Mouse (Mus musculus) heart, embryonic 15.5 days (tissue): ENCODE data around the gene Cdhr2. TPM values are rescaled to one million over a fixed set of nuclear protein-coding genes. Genes with fewer than 3 reads are reported as not detected.
A peak's percentile ranks its signal among the peaks of the same experiment; 100 is the strongest.

ENCODE experiments used
- ATAC-seq: fragments of 200-750 bp; cut with Nextera tagmentation; replicated peaks from 2 replicates; pipeline ENCODE4 v1.8.0; 2017; ENCODE audit warnings: low read depth, moderate TSS enrichment; ENCODE audit not compliant: insufficient number of reproducible peaks, insufficient read depth, low FRiP score
- H3K27ac ChIP-seq: fragments of 300-500 bp; sonication (generic); 2 replicates; pipeline ENCODE4 v1.5.1; 2015; ENCODE audit warnings: mild to moderate bottlenecking, inconsistent platforms
- H3K27me3 ChIP-seq: fragments of 300-500 bp; sonication (generic); 2 replicates; pipeline ENCODE4 v1.6.1; 2015; ENCODE audit warnings: inconsistent platforms
- H3K36me3 ChIP-seq: fragments of 300-500 bp; sonication (generic); 2 replicates; pipeline ENCODE4 v1.6.1; 2015; ENCODE audit warnings: mild to moderate bottlenecking, inconsistent platforms
- H3K4me1 ChIP-seq: fragments of 300-500 bp; sonication (generic); replicated peaks from 2 replicates; pipeline ENCODE4 v1.6.1; 2015; ENCODE audit warnings: inconsistent platforms
- H3K4me2 ChIP-seq: fragments of 300-500 bp; sonication (generic); 2 replicates; pipeline ENCODE4 v1.6.1; 2015; ENCODE audit warnings: inconsistent platforms, mild to moderate bottlenecking, moderate library complexity
- H3K4me3 ChIP-seq: fragments of 300-500 bp; sonication (generic); 2 replicates; pipeline ENCODE4 v1.5.1; 2015; ENCODE audit warnings: mild to moderate bottlenecking, inconsistent platforms
- H3K9ac ChIP-seq: fragments of 300-500 bp; sonication (generic); 2 replicates; pipeline ENCODE4 v1.6.1; 2015; ENCODE audit warnings: mild to moderate bottlenecking, inconsistent platforms
- H3K9me3 ChIP-seq: fragments of 300-500 bp; sonication (generic); replicated peaks from 2 replicates; pipeline ENCODE4 v1.6.1; 2016; ENCODE audit warnings: inconsistent platforms
- WGBS: fragments of 180-500 bp; shearing (Covaris S2); methylation state at CpG from one replicate; pipeline ENCODE4 v1.1.7; 2015; ENCODE audit warnings: mixed read lengths; 5-methylcytosine and 5-hydroxymethylcytosine counted together
- polyA plus RNA-seq: library from polyadenylated mRNA; unstranded; fragments of >200 nt; fragmentation: Nextera tagmentation; extraction: Ambion mirVana; gene quantifications from 2 replicates; pipeline ENCODE4 v1.2.1, GENCODE M21; 2015

The Cdhr2 gene
- polyA plus RNA-seq, 1 experiment from 2014 or later = 0.04 TPM

DNA sequence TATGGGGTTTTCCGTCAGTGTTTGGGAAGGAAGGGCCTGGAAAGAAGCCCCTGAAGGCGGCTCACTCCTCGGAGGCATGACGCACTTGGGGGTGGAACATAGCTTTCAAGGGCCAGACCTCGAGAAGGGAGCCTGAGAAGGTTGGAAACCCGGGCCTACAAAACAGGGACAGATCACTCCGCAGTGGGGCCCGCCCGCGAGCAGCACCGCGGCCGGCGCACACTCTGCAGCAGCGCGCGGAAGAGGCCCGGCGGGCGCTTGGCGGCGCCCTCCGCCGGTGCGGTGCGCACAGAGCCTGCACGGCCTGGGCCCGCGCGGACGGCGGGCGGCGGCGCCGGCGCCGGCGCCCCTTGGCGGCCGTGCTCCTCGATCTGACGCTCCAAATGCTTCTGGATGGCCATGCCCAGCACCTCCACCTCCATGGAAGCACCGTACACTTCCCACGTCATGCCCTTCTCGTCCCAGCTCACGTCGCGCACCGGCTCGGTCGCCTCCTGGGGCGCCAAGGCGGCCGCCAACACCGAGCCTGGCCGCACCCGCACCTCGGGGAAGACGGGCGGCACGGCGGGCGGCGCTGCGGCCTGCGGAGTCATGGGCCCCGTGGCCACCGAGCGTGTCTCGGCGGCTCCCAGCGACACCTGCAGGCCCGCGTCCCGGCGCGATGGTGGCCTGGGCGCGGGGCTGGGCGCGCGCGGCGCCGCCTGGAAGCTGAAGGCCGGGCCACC, 36.4 kb downstream of the Cdhr2 start:
- ATAC-seq = no peak; the same call in 1 of the 2 replicates
- Histone ChIP-seq H3K4me3 (peak overlapping the region; percentile 45), H3K9ac (no peak overlapping the region), H3K27me3 (peaks cover 79% of the 10 kb centered on the region), H3K9me3 (no peaks in the 10 kb centered on the region), H3K4me1 (peaks cover 13% of the 10 kb centered on the region), H3K27ac (no peak overlapping the region), H3K4me2 (peak overlapping the region; percentile 74), H3K36me3 (no peaks in the 10 kb centered on the region)
- WGBS = 1% methylated on average over 86 of the region's 87 CpGs

DNA sequence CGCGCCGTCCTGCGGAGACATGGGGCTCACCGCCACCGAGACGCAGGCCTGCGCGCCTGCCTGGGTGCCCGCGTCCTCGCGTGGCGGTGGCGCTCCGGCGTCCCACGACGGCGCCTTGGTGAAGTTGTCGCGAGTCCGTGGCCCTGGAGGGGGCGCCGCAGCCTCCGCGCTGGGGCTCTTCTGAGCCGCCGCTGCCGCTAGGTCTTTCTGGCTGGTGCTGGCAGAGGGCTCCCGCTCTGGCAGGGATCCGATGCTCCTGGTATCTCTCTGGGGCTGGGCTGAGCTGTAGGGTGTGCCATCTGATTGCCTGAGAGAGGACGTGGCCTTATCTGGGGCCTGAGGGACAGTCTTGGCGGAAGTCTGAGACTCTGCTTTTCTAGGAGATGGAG, 36.9 kb downstream of the Cdhr2 start:
- WGBS = 3% methylated on average over 34 of the region's 34 CpGs
- Histone ChIP-seq H3K9me3 (no peaks in the 10 kb centered on the region), H3K9ac (no peak overlapping the region), H3K27me3 (peaks cover 82% of the 10 kb centered on the region), H3K36me3 (no peaks in the 10 kb centered on the region), H3K4me3 (peak overlapping the region; percentile 45), H3K4me2 (peak overlapping the region; percentile 74), H3K4me1 (peaks cover 13% of the 10 kb centered on the region), H3K27ac (no peak overlapping the region)
- ATAC-seq = no peak

DNA sequence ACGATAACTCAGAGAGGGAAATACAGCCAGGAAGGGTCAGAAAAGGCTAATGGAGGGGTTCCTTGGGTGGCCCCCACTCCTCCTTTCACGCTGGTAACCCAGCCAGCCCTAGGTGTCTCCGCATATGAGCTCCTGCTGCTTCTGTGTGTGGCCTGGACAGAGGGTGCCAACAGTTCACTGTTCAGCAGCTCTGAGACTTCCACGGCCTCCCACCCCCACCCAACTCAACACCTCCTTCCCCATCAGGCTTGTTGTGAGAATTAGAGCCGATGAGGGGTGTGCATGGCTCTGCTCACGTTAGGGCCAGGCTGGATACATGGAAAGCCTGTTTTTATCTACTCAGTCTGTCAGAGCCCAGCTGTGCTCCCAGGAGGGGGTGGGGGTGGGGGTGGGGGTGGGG, 44.8 kb downstream of the Cdhr2 start:
- H3K27ac ChIP-seq = no peak overlapping the region
- H3K4me3 ChIP-seq = no peak overlapping the region
- no peaks in the 10 kb centered on the region for H3K36me3 ChIP-seq
- peaks cover 84% of the 10 kb centered on the region for H3K27me3 ChIP-seq
- no peaks in the 10 kb centered on the region for H3K9me3 ChIP-seq
- peaks cover 10% of the 10 kb centered on the region for H3K4me1 ChIP-seq
- no peak overlapping the region for H3K9ac ChIP-seq
- H3K4me2 ChIP-seq = no peak overlapping the region
- ATAC-seq = no peak
- 20% methylated on average over 6 of the region's 6 CpGs for WGBS

DNA sequence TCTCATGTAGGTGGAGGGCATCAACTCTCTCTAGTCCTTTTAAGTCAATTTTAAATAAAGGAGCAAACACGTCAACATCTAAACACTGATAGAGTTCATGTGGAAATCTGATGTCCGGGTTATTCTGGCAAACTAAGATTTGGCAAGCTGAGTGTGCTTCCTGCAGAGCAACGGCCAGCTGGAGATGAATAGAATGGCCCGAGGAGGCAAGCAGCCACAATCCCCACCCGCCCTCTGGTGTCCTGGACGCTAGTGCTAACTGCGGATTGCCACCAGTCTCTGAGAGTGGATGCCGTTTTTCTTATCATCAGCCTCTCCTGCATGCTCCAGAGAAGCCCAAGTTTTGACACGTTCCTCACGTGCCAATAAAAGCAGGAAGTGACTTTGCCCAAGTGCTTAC, 45.6 kb downstream of the Cdhr2 start:
- ATAC-seq = no peak
- Histone ChIP-seq H3K27me3 (peaks cover 85% of the 10 kb centered on the region), H3K36me3 (no peaks in the 10 kb centered on the region), H3K27ac (no peak overlapping the region), H3K9me3 (no peaks in the 10 kb centered on the region), H3K4me2 (no peak overlapping the region), H3K9ac (no peak overlapping the region), H3K4me1 (peaks cover 10% of the 10 kb centered on the region), H3K4me3 (no peak overlapping the region)
- 32% methylated on average over 10 of the region's 10 CpGs for WGBS

DNA sequence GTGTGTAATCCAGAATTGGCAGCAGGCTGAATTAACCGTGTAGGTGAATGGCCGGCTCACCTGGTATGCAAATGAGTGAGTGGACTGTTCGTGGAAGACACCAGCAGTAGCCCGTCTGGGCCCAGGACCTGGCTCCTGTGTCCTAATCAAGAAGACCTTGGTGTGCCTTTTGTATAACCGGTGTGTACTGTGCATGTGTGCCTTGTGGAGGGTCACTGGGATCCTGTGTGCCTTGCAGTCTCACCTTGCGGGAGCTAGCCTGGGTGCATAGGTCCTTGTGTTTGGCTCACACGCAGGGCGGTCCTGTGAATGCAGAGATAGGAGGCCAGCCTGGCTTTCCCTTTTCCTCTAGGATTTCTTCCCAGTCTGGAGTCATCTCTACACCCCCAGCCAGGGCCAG, 46.9 kb downstream of the Cdhr2 start:
- no peaks in the 10 kb centered on the region for H3K9me3 ChIP-seq
- H3K4me2 ChIP-seq = no peak overlapping the region
- no peak overlapping the region for H3K27ac ChIP-seq
- peaks cover 10% of the 10 kb centered on the region for H3K4me1 ChIP-seq
- no peak overlapping the region for H3K4me3 ChIP-seq
- WGBS = 76% methylated on average over 8 of the region's 8 CpGs
- ATAC-seq = no peak
- no peak overlapping the region for H3K9ac ChIP-seq
- H3K36me3 ChIP-seq = no peaks in the 10 kb centered on the region
- H3K27me3 ChIP-seq = peaks cover 86% of the 10 kb centered on the region

DNA sequence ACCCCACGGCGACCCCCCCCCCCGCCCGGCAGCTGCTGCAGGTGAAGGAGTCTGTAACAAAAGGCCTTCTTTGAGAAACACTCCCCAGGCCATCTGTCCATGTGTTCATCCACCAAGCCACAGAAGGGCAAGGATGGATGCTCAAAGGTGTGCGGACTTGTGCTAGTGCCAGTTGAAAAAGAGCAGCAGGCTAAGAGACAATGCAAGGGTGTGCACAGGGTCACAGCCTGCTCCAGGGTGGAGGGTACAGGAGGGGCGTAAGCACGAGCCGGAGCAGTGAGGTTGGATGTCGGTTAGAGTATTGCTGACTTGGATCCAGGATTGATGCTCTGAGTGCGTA, 47.4 kb downstream of the Cdhr2 start:
- 50% methylated on average over 10 of the region's 10 CpGs for WGBS
- no peak overlapping the region for H3K27ac ChIP-seq
- no peak overlapping the region for H3K9ac ChIP-seq
- no peaks in the 10 kb centered on the region for H3K9me3 ChIP-seq
- peaks cover 91% of the 10 kb centered on the region for H3K27me3 ChIP-seq
- peaks cover 10% of the 10 kb centered on the region for H3K4me1 ChIP-seq
- no peak overlapping the region for H3K4me3 ChIP-seq
- ATAC-seq = 0 out of 2 replicates have a peak, but pooled peaks have one; percentile 24
- peak overlapping the region; percentile 94; the same call in 1 of the 2 replicates for H3K4me2 ChIP-seq
- no peaks in the 10 kb centered on the region for H3K36me3 ChIP-seq

DNA sequence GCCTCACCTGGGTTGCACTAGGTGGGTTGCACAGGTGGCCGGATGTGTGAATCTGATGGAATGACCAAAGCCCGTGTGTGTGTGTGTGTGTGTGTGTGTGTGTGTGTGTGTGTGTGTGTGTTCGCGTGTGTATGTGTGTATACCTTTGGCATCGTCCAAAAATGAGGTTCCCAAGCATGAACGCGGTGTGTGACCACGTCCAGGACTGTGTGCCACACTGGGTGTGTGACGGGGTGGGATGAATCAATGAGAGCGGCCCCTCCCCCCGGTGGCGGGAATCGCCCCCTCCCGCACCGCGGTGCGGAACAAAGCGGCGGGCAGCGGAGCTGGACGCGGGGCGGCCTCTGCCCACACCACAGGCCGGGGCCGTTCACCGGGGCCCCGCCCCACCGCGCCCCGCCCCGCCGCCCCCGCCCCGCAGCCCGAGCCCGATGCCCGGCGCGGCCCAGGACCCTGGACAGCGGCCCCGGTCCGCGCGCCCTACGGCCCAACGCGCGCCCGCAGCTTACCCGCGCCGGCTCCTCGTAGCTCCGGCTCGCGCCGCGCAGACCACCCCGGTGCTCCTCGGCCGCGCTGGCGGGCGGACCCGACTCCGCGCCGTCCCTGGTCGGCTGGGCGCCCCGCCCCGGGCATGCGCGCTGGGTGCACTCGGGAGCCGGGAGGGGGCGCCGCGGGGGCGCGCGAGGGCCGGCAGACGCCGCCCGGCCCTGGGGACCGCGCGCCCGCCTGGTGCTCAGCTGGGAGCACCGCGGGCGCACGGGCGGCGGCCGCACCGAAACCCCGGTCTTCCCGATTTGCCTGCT, 48.0 kb downstream of the Cdhr2 start:
- H3K36me3 ChIP-seq = no peaks in the 10 kb centered on the region
- H3K4me3 ChIP-seq = peak overlapping the region; percentile 55
- ATAC-seq = peak; percentile 63
- peaks cover 10% of the 10 kb centered on the region for H3K4me1 ChIP-seq
- H3K9ac ChIP-seq = no peak overlapping the region
- H3K27me3 ChIP-seq = peaks cover 94% of the 10 kb centered on the region
- WGBS = 1% methylated on average over 78 of the region's 100 CpGs
- peak overlapping the region; percentile 94 for H3K4me2 ChIP-seq
- no peak overlapping the region for H3K27ac ChIP-seq
- no peaks in the 10 kb centered on the region for H3K9me3 ChIP-seq

DNA sequence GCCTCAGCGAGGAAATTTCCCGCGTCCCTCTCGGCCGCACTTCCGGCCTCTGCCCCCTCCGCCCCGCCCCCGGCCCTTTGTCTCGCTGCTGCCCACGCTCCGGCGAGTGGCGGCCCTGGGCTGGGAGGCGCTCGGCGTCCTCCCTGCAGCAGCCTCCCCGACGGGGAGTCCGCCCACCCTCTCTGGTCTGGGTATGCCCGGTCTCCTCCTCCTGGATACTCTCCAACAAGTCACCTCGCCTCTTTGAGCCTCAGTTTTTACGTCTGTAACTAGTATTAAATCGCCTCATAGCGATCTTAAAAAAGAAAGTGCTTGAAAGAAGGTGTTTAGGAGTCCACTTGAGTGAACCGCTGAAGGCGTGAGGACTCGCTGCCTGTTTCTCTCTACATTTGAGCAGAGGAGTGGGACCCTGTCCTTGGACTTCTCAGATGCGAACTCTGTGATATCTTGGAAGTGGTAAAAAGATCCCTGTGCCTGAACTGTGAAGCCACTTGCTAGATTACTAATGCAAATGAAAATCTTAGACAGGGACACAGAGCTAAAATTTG, 48.7 kb downstream of the Cdhr2 start, which contains the start of gene Gprin1:
Gene Gprin1 (minus strand): TSS at position 11 of the 548 bp plus-strand sequence.
- Histone ChIP-seq H3K27me3 (peaks cover 87% of the 10 kb centered on the region), H3K9ac (no peak within 1 kb of the TSS), H3K4me1 (peaks cover 10% of the 10 kb centered on the region), H3K9me3 (no peaks in the 10 kb centered on the region), H3K36me3 (no peaks in the 10 kb centered on the region), H3K27ac (no peak within 1 kb of the TSS), H3K4me2 (peak within 1 kb of the TSS; percentile 94), H3K4me3 (peak within 1 kb of the TSS; percentile 55)
- ATAC-seq = no peak; the same call in 1 of the 2 replicates
- WGBS = 3% methylated on average over 29 of the region's 29 CpGs

DNA sequence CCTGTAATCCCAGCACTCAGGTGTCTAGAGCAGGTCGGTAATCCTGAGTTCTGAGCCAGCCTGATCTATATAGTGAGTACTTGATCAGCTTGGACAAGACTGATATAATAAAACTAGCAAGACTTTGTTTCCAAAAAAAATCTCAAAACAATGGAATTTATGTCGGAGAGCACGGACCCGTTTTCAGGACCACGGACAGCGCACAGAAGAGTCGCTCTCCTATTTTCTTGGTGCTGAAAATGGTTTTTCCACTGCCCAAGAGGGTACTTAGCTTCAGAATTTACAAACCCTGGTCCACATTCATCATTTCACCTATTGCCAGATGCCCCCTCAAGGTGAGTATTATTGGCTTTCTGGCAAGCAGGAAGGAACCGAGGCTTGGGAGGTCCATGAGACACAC, 49.4 kb downstream of the Cdhr2 start:
- WGBS = 3% methylated on average over 8 of the region's 8 CpGs
- Histone ChIP-seq H3K4me2 (no peak overlapping the region), H3K4me1 (peaks cover 10% of the 10 kb centered on the region), H3K9ac (no peak overlapping the region), H3K4me3 (no peak overlapping the region), H3K9me3 (no peaks in the 10 kb centered on the region), H3K27ac (no peak overlapping the region), H3K36me3 (no peaks in the 10 kb centered on the region), H3K27me3 (peaks cover 86% of the 10 kb centered on the region)
- ATAC-seq = no peak

DNA sequence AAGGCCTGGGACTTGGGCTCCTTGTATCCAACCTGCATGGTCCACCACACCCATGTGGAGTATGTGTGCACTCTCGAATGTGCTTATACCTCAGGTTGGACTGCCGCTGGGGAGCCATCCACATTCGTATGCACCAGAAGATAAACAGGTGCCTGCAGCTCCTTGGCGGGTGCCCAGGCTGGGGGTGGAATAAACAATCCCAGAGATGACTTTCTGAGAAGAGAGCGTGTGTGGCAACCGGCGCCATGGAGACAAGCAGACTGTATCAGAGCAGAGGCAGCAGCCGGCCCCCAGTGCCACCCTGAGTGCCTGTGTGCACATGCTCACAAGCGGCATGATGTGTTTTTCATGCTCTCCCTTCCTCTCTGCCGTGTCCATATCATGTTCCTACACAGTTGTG, 51.4 kb downstream of the Cdhr2 start:
- 59% methylated on average over 10 of the region's 10 CpGs for WGBS
- H3K9me3 ChIP-seq = no peaks in the 10 kb centered on the region
- peaks cover 87% of the 10 kb centered on the region for H3K27me3 ChIP-seq
- H3K4me3 ChIP-seq = no peak overlapping the region
- no peaks in the 10 kb centered on the region for H3K36me3 ChIP-seq
- no peak for ATAC-seq
- no peak overlapping the region for H3K9ac ChIP-seq
- no peak overlapping the region for H3K4me2 ChIP-seq
- peaks cover 11% of the 10 kb centered on the region for H3K4me1 ChIP-seq
- no peak overlapping the region for H3K27ac ChIP-seq

DNA sequence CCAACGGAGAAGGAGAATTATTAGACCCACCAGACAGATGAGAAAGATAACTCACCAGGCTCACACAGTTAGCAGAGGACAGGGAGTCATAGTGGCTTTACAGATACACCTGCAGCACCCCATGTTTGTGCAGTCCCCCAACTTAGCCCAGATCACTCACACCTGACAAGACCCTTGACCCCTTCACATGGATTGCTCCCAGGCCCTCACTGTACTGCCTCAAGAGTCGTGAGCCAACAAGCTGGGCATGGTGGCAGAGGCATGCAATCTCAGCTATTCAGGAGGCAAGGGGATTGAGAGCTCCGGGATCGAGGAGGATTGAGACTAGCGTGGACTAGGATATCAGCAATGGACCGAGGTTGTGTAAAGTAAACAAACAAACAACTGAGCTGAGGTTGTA, 52.5 kb downstream of the Cdhr2 start:
- no peak overlapping the region for H3K9ac ChIP-seq
- H3K4me1 ChIP-seq = peaks cover 20% of the 10 kb centered on the region
- H3K27me3 ChIP-seq = peaks cover 86% of the 10 kb centered on the region
- no peak overlapping the region for H3K4me3 ChIP-seq
- 53% methylated on average over 6 of the region's 6 CpGs for WGBS
- ATAC-seq = no peak
- no peak overlapping the region for H3K27ac ChIP-seq
- no peaks in the 10 kb centered on the region for H3K36me3 ChIP-seq
- no peaks in the 10 kb centered on the region for H3K9me3 ChIP-seq
- H3K4me2 ChIP-seq = no peak overlapping the region
